Mouse (Mus musculus) small intestine, adult 2 months (tissue): ENCODE results near the gene Nudt17.

Experiments
- CTCF ChIP-seq: fragments of 200-500 bp; IDR thresholded peaks from 2 replicates; pipeline ENCODE4 v1.5.1; 2012; ENCODE audit warnings: low read depth, mild to moderate bottlenecking, control low read depth, inconsistent platforms, low read length, moderate library complexity, mixed read lengths; ENCODE audit not compliant: insufficient replicate concordance, insufficient read length; ENCODE audit errors: extremely low read depth
- POLR2A ChIP-seq: fragments of 200-500 bp; IDR thresholded peaks from 2 replicates; pipeline ENCODE4 v1.6.1; 2012; ENCODE audit warnings: low read depth, mild to moderate bottlenecking, control low read depth, inconsistent platforms, low read length, moderate library complexity

DNA sequence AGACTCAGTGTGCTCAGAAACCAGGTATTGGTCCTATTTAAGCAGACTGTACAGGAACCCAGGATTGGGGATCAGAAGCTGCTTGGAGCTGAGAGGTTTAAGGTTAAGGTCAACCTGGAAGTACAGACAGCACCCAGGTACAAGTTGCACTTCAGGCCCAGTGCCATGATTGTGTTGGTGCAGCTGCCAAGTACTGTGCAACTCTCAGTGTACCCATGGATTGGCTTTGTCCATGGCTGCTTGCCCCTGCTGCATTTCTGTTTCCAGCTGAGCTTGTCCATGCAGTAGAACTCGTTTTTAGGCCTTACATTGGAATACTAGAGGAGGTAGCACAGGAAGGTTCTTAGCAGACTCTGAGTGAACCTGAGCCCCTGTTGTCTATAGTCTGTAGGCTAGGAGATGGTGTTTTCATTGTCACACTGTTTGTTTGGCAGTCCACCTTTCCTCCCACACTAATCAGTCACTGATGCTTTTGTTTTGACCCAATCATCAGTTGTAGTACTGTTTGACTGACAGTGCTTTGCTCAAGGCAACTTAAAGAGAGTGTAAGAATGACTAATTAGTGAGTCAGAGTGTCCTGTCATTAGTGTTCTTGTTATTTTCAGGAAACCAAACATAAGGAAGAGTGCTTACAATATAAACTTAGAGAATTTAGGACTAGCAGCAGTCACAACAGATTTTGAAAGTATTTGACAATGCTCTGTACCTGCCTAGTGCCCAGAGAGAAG, 28.8 kb upstream of the Nudt17 start:
- TF ChIP-seq CTCF (no peak), POLR2A (no peak)
